Mouse (Mus musculus) thymus, postnatal 25 days (tissue): ENCODE measurements around the gene Prnd.

Experiments used
- DNase-seq: peaks from one replicate; pipeline ENCODE4 v3.0.0; 2022

Prnd gene

DNA sequence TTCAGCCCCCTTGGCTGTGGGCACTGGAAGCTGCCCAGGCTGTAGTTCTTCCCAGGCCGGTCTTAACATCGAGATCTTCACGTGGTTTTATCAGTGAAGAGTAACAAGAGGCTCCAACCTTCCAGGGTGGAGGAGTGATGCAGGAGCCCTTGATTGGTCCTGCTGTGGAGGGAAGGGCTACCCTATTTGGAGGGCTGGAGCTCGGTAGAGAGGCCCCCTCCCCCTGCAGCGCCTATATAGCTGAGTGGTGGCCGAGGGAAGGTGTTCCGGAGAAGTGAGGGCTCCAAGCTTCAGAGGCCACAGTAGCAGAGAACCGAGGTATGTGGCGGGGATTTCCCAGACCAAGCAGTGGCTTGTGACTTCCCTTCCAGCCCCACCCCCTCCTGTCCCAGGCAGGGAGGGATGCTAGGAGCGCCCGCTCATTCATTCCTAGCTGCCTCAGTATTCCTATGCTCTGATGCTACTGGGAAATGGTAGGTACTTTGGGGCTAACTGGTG lies at the start of gene Prnd:
Prnd (plus strand) TSS at position 264 of the 498 bp plus-strand sequence.
- DNase-seq, result peak; percentile 14

DNA sequence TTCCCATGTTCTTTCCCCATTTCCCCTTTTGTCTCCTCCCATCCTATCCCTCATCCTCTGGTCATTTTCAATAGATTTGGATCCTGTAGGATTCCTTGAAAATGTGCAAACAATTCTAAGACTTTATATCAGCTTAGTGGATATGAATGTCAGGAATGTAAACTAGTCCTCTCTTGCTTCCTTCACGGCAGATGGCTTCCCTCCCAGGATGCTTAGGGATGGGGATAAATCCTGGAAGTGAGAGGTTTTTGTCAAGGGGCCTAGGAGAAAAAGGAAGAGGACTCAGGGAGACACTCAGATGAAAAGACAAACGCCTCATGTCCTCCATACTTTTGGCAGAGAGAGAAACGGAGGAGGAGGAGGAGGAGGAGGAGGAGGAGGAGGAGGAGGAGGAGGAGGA lies 48.2 kb upstream of the Prnd start:
- DNase-seq, result no peak

DNA sequence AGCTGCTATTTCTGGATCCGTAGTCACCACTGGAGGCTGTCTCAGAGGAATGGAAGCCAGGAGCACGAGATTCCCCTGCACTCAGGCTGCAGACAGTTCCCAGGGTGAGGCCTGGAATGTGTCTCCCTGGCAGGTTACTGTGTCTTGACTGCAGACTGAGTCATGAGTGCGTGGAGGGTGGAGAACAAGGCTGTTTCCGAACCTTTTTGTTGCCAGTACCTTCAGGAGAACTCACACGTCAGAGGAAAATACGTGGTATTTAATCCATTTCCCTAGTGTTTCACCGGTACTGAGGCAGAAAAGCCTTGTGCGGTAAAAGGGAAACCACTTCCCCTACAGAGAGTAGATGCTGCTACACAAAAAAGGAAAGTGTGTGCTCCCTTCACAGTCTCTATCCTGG lies 47.8 kb upstream of the Prnd start:
- no peak for DNase-seq

DNA sequence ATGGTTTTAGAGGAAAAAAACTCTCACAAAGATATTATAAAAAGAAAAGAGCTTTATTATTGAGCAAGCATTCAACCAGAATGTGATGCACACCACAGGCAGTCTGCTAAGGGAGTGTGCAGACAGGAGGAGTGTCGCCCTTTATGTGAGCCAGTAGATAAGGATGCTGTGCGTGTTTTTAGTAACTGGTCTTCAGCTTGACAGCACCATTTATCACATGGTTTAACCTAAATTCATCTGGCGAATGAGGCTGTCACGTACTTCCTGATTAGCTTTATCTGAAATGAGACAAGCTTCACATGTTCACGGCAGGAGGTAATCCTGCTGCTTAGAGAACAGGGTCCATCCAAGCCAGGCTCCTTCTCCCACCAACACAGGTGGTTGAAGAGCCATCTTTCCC lies 45.6 kb upstream of the Prnd start:
- DNase-seq, result no peak

DNA sequence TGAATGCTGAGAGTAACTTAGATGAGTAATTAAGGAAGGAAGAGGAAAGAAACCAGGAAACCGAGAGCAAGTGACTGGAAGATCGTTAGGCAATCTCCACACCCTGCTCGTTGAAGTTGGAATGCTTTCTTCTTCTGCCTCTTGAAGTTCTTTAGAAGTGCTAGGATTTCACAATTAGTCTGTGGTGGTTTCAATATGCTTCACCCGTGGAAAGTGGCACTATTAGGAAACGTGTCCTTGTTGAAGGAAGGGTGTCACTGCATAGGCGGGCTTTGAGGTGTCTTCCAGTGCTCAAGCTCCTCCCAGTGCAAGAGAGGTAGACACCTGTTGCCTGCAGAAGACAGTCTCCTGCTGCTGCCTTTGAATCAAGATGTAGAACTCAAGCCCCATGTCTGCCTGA lies 44.9 kb upstream of the Prnd start:
- no peak for DNase-seq

DNA sequence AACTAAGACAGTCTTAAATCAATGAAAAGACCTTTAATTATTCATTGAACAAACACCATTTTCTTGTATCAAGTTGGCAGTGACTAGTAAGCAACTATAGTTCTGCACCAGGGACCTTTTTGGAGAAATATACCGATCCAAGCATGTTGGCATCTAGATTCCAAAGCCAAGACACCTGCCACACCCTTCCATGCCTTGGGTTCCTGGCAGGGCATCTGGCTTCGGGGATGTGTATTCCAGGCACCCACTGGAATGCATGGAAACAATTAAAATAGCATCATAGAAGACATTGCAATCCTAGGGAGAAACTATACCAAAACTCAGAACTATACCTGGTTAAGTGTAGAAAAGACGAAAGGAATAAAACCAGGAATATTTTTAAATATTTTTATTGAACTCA lies 44.4 kb upstream of the Prnd start:
- DNase-seq, result no peak

DNA sequence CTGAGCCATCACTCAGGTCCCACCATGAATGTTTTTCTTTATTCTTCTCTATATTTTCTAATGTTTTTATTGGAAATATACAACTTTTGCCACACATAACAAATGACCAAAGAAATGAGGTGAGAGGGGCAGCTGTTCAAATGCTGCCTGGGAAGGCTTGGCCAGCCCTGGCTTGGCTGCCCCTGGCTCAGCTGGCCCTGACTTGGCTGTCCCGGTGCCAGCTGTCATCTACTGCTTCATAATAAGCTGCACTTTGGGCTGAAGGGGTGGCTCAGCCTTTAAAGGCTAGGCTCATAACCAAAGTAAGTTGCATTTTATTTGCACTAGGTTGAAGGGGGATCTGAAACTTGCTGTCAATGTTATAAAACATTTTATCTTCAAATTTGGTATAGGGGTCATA lies 43.8 kb upstream of the Prnd start:
- no peak for DNase-seq

DNA sequence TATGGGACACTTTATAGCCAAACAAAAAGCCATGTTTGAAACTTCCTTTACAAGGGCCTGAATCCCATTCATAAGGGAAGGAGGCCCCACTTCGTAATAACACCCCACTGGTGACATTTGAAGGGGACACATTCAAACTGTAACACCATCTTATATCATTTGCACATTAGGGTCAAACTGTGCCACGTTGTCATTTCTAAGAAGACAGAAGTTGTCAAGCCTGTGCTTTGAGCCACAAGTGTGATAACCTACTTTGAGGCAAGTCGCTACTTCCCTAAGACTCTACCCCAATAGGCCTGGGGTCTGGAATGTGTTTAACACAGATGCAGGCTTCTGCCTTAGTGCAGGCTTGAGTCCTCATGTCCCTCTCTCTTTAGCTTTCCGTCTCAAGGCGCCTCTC lies 43.4 kb upstream of the Prnd start:
- no peak for DNase-seq

DNA sequence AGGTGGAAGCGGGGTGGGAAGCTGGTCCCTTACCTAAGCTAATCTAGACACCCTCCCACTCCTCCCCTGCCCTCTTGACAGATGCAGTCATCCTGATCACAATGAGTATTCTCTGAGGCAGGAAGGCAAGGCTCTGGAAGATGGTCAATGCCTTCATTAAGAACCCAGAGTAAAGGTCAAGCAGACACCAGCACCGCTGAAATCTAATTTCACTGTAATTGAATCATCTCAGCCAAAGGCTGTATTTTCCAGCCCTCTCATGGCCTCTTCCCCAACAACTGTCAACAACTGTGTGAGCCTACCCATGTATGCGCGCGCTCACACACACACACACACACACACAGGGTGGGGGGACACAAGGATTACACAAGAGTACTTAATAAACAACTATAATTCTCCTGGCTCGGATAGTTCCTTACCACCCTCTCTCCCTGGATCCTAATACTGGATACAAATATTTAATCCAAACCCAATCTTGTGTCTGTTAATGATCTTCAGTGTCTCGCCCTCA lies 42.3 kb upstream of the Prnd start:
- no peak for DNase-seq

DNA sequence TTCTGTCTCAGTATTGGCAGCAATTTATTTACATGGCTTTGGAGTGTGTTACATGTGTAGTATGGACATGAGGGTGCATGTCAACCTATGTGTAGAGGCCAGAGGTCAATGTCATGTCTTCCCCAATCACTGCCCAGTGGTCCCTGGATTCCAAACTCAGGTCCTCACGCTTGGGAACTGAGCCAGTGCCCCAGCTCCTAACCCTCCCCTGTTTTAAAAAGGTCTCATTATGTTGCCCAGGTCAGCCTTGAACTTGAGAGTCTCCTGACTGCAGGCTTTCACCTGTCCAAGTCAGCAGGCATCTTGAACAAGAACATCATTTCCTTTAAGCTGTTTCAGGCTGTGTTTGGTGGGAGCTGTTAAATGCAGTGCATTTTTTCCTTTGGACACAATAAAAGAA lies 41.8 kb upstream of the Prnd start:
- no peak for DNase-seq

DNA sequence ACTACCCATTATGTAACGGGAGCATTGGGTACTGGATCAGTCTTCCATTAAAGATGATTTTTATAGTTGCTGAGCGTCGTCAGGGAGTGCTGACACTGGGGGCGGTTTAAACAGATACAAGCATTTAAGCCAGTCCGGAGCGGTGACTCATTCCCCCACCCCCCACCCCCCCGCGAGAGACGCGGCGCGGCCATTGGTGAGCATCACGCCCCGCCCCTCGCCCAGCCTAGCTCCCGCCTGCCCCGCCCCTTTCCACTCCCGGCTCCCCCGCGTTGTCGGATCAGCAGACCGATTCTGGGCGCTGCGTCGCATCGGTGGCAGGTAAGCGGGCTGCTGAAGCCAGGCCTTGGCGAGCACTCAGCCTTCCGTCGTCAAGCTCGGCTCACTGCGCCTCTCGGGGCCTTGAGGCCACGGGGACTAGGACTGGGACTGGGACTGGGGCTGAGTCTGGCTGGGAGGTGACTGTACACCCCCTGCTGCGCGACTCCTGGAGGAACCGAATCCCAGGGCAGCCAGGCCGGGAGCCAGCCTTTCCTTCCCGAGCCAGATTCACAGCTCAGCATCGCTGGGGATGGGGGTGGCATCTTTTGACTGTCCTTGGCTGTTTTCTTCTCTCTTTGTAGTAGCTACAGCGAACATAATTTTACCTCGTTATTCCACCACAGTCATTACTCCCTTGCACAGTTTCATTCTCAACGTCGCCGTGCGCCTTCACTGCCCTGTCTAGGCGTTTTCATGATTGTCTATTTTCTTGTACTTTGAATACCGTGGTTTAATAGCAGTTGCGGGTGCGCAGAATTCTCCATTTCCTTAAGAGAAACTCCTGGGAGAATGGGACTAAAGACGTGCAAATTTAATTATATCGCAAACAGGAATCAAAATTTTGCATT lies 40.7 kb upstream of the Prnd start, which contains the start of the genes Prnp and Prn:
Prnp (plus strand) TSS at position 246 of the 890 bp plus-strand sequence.
Prn (plus strand) TSS at position 275 of the 890 bp plus-strand sequence.
- peak; percentile 89 for DNase-seq

DNA sequence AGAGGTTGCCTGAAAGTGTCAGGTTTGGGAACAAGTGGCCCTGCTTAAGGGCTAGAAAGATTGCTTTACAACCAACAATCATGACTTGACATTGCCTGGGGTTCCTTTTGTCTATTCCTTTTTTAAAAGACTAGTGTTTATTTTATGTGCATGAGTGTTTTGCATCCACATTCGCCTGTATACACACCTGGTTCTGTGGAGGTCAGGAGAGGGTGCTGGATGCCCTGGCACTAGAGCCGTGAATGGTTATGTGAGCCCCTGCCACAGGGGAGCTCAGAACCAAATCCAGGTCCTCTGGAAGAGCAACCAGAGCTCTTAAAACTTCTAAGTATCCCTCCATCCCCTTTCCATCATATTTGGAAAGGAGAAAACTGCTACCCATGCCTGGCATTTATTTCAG lies 39.8 kb upstream of the Prnd start:
- DNase-seq, result no peak

DNA sequence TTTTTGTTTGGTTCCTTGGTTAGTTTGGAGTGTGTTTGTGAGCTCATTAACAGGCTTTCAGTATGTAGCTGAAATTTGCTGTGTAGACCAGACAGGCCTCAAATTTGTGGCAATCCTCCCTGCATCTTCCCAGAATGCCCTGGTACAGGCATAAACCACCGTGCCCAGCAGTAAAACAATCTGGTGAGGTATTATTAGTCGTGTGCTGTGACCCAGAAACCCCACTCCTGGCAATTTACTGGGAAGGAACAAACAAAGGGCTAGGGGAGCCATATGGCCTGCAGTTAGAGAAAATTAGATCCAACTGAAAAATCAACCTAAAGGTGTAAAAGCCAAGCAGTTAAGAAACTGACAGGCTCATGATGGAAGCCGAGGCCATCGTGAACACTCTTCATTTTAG lies 39.3 kb upstream of the Prnd start:
- DNase-seq, result no peak

DNA sequence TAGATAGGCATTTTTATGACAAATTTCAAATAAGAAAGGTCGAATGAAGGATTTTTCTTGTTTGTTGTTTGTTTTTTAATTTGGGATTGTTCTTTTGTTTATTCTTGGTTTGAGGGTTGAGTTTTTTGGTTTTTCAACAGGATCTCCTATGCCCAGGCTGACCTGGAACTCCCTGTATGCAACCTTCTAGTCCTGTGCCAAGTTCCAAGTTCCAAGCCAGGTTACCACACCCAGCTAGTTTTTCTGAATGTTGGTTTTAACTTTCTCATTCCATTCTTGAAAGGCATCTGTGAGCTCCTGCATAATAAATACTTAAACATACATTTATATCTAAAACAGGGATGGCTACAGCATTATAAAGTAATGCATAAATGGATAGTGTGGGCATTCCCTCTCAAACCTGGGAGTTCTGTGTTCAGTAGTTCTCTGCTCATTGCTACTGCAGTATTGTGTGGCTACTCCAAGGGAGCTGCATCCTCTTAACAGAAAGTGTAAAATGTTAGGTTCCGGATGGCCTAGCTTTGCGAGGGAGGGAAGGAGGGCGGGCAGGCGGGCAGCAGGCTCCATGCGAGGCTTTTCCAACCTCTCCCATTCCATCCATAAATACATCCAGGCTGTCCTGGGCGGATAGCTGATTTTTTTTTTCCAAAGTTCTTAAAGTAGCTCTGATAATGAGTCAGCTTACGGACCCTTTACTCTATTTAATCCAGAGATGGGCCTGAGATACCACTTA lies 38.0 kb upstream of the Prnd start:
- DNase-seq, result no peak

DNA sequence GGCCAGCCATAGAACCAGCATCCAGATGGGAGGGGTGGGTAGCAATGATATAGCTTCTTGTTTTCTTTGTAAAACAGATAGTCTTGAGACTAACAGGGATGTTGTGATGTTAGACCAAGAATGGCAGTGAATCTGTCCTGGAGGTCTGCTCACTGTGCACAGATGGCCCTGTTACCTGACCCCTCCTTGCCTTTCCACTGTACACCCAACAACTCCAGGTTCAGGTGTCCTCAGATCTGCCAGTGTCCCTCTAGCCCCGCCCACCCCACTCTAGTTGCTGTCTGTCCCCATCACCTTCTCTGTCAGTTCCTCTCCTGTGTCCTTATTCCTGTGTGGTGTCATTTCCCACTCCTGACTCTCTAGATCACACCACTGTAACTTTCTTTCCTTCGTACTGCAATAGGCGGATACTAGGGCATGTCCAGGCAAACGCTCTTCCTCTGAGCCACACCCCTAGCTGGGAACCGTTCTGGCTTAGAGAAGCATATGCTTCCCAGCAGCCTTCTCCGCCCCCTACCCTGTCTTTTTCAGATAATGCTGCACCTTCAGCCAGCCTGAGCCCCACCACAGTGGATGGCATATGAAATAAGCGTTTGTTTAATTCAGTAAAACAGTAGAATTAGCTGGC lies 18.3 kb upstream of the Prnd start:
- DNase-seq, result no peak

DNA sequence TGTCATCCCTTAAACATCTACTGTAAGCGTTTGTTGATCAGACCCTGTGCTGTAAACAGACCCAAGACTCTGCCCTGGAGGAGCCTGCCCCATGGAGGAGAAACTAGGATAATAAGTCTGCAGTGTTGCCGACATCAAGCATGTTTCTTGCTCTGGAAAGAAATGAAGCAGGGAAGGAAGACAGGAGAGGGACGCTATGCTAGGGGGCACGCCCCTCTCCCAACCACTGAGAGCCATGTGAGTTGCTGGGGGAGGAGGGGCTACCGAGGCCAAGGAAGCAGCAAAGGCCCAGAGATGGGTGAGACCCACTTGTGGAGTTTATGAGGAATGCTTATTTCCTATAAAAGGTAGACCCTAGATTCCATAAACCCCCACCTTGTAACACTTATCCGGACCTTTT lies 17.6 kb upstream of the Prnd start:
- DNase-seq, result no peak

DNA sequence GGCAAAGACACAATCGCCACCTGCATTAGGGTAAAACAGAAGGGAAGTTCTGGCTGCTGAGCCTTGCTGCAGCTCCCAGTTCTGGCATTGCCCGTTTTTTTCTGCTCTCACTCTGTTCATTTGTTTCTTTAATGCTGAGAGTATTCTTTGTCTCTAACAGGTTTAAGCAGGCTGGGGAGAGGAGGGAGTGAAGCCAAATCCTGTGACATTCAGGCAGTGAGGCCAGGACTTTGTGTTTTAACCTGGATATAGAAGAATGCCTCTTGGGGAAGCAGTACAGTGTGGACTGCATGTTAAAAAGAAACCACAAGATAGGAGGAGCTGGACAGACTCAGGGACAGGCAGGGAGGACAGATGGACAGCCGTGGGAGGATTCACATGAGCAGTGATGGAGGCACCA lies 17.1 kb upstream of the Prnd start:
- DNase-seq, result no peak

DNA sequence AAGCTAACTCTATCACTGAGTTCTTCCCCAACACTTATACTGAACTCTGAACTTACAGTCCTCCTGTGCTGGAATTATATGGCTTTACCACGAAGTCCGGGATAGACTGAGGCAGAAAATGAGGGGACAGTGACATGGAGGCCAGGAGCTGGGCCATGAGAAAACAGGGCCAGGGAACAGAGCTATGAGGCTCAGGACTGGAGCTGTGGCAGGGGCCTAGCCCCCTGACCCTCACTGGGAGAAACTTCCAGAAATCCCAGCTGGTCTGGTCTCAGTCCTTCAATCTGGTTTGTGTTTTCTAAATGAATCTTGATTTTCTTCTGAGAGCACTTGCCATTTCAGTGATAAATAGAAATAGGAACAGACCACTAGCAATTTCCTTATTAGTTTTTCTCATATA lies 16.4 kb upstream of the Prnd start:
- DNase-seq, result no peak

DNA sequence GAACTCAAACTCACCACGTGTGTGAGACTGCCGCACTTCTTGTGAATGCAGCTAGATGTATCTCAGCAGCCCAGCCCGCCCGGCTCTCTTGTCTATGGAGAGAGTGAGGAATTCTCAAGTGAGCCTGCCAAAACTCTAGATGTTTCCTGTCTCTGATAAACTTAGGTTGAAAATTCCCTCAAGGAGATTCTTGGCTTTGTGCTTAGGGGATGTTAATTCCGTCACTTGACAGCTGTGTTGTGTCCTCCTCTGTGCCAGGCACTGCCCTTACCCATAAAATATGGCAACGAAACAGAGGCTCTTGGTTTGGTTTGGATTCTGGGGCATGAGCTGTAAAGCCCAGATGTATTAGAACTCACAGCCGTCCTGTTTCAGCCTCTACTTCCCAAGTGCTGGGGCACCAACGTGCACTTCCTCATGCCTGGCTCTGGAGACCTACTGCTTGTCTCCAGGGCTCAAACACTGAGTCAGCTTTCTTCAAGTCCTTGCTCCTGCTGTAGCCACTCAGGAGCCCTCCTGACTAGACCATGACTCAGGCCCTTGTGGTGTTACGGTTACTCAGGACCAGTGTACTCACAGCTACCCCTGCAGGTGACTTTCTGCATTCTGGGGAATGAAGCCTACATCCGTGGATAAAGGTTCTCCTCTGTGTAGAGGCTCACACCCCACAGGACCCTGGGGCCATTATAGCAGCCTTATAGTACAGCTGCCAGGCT lies 15.1 kb upstream of the Prnd start:
- DNase-seq, result peak; percentile 43

DNA sequence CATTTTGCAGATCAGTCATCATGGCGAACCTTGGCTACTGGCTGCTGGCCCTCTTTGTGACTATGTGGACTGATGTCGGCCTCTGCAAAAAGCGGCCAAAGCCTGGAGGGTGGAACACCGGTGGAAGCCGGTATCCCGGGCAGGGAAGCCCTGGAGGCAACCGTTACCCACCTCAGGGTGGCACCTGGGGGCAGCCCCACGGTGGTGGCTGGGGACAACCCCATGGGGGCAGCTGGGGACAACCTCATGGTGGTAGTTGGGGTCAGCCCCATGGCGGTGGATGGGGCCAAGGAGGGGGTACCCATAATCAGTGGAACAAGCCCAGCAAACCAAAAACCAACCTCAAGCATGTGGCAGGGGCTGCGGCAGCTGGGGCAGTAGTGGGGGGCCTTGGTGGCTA lies 14.3 kb upstream of the Prnd start:
- DNase-seq, result no peak

DNA sequence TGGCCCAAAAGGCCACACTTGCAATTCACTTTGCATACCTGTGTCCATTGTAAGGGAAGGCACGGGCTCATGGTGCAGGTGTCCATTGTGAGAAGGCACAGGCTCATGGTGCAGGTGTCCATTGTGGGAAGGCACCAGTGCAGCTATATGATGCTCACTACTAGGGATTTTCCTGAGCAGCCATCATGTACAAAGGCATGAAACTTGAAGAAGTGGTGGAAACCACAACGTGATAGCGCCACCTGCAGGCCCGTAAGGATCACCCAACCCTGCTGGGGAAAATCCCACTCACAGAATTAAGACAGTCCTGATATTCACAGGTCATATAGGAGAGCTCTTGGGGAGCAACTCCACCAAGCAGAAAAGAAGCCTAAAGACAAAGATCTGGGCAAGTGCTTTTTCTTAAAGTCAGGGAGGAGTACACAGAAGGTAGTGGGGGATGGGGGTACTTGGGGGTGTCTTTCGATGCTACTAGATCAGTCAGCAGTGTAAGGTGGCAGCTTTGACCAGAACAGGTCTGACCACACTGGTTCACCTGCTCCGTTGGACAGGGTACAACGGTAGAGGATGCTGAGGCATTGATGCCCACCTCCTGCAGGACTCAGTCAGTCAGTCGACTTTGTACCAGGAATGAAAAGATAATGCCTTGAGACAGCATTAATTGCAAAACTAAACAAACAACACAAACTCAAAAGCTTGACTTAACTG lies 11.1 kb upstream of the Prnd start:
- peak; percentile 42 for DNase-seq

DNA sequence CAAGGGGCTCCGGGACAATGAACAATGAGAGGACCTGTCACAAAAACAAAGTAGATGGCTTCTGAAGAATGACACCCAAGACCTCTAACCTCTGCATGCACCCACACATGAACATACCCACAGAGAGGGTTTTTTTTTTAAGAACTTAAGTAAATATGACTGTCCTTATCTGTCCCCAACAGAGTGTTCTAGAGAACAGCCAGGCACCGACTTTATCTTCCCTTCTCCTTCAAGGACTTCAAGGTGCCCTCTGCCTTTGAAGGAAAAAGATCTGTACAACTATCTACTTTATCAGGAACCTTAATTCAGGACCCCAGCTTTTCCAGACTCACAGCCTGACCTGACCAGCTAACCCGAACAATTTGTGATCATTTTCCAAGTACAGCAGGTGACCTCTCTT lies 10.2 kb upstream of the Prnd start:
- DNase-seq, result no peak
